Mouse (Mus musculus) heart, postnatal 4 days (tissue): ENCODE measurements around the gene Oxsr1. TPM values are rescaled to one million over a fixed set of nuclear protein-coding genes. Genes with fewer than 3 reads are reported as not detected.

Source experiments
- DNase-seq: peaks from one replicate; pipeline ENCODE4 v3.0.0; 2021
- total RNA-seq, 2 experiments: library from RNA; stranded (reverse); gene quantifications; 2 replicates each; pipeline ENCODE4 v1.2.3; 2021

Oxsr1 gene
- total RNA-seq, 2 experiments from 2014 or later = 35.5 to 36.5 TPM

DNA sequence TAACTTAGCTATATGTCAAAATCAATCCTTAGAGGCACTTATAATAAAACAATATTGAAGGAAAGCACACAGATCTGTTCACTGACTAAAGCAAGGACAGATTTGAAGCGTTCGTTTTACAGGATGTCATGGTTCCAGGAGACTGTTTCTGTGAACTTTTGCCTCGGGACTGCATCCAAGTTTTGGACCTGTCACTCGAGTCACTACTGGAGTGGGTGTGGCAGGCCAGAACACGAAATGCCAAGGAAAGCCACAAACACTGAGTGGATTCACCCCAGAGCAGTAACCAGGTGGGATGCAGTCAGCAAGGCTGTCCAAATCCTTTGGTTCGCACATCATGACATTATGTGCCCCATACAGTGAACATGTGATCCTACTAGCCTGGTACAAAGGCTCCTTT is 107.6 kb downstream of the Oxsr1 start:
- DNase-seq = no peak

DNA sequence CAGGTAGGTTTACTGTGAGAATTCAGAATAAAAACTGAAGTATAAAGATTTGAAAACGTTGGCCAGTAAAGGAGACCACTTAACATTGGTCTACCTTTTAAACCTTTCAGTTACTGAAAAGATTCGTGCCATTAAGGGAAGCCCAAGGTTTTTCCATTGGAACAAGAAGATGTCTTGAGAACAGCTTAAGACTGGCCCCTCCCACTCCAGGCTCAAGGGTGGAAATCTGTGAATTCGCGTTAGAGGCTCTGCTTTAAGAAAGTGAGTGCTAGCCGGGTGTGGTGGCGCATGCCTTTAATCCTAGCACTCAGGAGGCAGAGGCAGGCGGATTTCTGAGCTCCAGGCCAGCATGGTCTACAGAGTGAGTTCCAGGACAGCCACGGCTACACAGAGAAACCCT is 109.2 kb downstream of the Oxsr1 start:
- no peak for DNase-seq

DNA sequence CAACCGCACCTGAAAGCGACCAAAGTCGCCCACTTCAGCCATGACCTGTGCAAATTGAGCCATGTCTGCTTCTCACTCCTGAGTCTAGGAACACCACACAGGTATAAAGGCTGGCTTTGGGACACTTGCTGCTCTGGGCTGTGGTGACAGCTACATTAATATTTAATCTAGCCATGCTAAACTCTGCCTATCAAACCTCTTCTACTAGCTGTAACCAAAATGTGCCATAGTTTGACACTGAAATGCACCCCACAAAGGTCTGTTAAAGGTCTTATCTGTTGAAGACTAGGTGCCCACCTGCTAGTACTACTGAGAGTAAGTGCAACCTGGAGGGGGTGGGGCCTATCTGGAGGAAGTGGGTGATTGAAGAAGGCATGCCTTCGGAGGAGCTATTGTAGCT is 113.2 kb downstream of the Oxsr1 start, which contains the start of gene Slc22a13:
Slc22a13 (minus strand) TSS at position 101 of the 400 bp plus-strand sequence.
- DNase-seq = no peak

DNA sequence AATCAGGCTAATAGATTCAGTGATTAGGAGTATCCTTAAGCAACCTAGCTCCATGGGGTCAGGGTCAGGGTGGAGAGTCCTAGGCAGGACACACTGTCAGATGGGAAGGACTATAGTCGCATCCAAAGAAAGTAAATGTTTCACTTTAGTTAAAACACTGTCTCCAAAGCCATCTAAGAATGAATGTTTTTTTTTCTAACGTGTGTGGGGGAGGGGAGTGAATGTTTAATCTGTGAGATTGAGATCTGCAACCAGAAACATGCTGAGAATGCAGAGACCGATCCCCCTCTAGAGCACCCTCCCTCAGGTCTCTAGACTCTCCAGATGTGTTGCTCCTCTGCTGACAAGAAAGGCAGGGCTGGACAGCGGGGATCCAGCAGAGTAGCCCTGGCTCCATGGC is 115.1 kb downstream of the Oxsr1 start:
- no peak for DNase-seq

DNA sequence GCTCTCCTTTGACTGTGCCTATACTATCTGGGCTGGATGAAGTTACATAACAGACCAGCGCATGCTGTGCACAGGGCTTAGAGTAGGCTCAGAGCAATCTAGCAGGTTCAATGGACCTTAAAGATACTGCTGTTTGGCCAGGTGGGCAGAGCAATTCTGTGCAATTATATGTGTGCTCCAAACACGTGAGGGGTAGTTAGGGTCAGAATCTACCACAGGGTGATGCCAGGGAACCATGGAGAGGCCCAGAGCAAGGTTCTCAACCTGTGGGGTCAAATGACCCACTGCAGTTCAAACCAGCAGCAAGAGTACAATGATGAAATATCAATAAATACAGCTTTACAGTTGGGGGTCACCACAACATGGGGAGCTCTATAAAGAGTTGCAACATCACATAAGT is 115.6 kb downstream of the Oxsr1 start:
- DNase-seq = no peak

DNA sequence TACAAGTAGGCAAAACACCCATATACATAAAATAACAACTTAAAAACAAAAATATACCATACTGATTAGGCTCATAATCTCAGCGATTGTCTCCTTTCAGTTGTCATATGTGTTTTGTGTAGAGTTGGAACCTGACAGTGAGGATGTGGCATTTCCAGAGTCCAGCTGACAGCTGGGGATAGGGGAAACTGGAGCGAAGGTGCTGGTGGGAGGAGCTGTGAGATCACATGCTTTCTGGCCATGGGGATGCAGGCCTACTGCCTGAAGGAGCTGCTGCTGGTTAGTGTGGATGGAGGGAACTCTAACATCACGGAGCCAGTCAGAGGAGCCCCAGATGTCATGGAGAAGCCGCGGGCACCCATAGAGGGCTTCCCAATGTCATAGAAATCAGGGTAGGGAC is 116.5 kb downstream of the Oxsr1 start:
- no peak for DNase-seq

DNA sequence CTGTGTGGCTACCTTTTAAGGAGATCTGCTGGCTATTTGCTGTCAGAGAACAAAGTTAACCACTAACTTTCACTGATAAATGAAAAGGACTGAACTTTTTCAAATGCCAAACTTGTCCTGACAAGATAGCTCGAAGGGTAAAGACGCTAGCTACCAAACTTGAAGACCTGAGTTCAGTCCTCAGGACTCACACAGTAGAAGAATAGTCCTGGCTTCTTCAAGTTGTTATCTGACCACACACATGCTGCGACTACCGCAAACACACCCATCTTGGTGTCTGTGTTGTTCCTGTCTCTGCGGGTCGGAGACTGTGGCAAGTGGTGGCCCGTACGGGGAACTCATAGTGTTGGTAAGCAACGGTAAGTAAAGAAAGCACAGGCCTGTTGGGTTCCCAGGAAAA is 118.6 kb downstream of the Oxsr1 start:
- no peak for DNase-seq

DNA sequence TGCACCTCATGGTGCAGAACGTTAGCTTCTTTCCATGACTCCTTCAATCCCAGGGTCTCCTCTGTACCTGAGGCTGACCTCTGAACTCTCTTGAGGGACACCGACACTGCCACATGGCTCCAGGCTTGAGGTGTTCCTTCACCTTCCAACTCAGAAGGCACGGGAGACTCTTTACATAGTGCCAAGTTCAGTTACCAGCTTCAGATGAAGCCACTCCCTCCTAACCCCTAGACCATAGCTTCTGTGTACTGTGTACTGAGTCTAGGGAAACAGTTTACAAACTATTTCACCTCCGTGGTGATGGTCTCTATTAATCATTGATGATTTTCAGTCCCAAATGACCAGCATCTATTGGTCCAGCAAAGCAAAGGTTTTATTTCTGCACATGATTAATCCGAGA is 120.6 kb downstream of the Oxsr1 start:
- DNase-seq = no peak

DNA sequence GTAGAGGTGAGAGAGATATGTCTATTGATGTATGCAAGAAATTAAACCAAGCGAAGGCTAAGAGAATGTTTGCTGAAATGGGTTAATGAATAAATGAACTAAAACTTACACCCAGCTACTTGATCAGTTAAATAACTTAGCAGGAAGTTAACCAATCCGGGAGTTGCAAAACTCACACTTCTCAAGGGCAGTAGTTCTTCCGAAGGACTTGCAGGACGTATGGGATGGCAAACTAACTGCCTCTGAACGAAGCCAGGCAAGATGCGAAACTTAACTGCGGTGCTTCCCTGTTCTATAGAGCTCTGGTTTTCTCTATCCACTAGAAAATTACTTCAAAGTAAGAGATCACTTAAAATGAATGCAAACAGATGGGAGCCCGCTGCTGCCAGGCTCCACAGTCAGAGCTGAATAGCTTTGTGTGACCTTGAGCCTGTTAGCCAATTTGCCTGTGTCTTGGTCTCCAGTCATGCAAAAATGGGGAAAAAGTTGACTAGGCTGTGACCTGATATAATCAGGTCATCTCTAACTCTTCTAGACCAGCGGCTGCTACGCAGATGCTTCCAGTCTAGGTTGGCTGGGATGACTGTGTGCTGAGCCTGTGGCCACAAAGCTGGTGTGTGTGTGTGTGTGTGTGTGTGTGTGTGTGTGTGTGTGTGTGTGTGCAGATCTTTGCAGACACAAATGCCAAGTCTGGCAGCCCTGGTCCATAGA is 122.9 kb downstream of the Oxsr1 start:
- no peak for DNase-seq

DNA sequence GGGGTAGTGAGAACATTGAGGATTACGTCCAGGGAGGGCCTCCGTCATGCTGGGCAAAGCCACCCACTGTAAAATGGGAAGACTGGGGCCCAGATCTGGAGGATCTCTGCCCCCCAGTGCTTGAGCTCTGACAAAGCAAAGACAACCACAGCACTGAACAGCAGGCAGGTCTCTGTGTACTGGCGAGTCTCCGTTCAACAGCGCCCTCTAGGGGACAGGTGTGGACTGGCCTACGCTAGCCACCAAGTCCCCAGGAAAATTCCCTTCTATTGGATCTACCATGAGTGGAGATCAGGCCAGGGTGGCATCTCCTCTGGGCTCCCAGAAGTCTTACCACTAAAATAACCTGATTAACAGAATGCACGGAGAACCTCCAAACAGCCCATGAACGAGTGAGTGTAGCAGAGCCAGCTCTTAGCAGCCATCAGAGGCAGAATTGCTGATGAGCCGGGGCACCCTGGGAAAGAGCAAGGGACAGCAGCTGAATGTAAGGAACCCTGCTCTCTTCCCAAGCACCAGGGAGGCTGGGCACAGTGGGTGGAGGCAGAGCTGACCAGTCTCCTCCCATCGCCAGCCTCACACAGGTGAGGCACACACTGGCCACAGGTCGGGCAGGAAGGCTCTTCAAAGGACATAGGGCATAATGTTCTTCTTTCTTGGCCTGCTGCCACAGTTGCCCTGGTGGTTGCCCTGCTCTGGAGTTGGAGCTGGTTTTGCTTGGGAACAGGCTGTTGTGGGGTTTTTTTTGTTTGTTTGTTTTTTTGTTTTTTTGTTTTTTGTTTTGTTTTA is 129.8 kb downstream of the Oxsr1 start:
- peak; percentile 35 for DNase-seq

Other genes with a start within 250 kb of the Oxsr1 start
- 10 to 100 TPM; 16.3 to 20.1 TPM for gene Plcd1, start 228.9 kb downstream of the Oxsr1 start, total RNA-seq
- gene Dlec1, start 219.9 kb downstream of the Oxsr1 start, total RNA-seq = under 1 TPM; 0.05 to 0.18 TPM
- gene Acaa1b, start 165.3 kb downstream of the Oxsr1 start, total RNA-seq = 1 to 10 TPM; 1.8 to 1.9 TPM
- not detected for gene Gm47289, start 163.3 kb downstream of the Oxsr1 start, total RNA-seq
- gene Slc22a13, start 113.3 kb downstream of the Oxsr1 start, total RNA-seq = not detected
- gene Acaa1a, start 17.2 kb upstream of the Oxsr1 start, total RNA-seq = 10 to 100 TPM; 60.7 to 63.8 TPM
- gene Myd88, start 19.0 kb upstream of the Oxsr1 start, total RNA-seq = 10 to 100 TPM; 12.1 to 12.7 TPM
- 1 to 10 TPM in 1 of 2 experiments, under 1 TPM in 1; 0.52 to 1.0 TPM for gene Xylb, start 35.0 kb upstream of the Oxsr1 start, total RNA-seq
- gene Slc22a14, start 43.1 kb upstream of the Oxsr1 start, total RNA-seq = under 1 TPM in 1 of 2 experiments, not detected in 1; 0.27 TPM
- 1 to 10 TPM; 6.2 to 6.5 TPM for gene Acvr2b, start 79.7 kb upstream of the Oxsr1 start, total RNA-seq
- 1 to 10 TPM; 4.2 to 4.5 TPM for gene Exog, start 122.5 kb upstream of the Oxsr1 start, total RNA-seq